Mouse (Mus musculus): ENCODE measurements at regions not wholly inside any gene's neighbourhood (a gene's known extent, or its start where the extent isn't known, plus 50 kb on each side); places are given as distances from the start of the nearest gene placed in this dataset.

- DNase-seq (ENCODE audit: low spot score in 2 of 2): no peak
- intact Hi-C loops (cut with DNase I): no loop called here
These were observed 92.1 kb downstream of the Bcl2l11 start for GRCm38 (mm10) chr2:128217784-128218467.

- intact Hi-C loops (cut with DNase I): no loop called here
These were observed 93.1 kb downstream of the Bcl2l11 start for GRCm38 (mm10) chr2:128218961-128219360.

GRCm38 (mm10) chr2:128221055-128221454 is 95.2 kb downstream of the Bcl2l11 start:
- intact Hi-C loops (cut with DNase I): no loop called here
- no peak for DNase-seq (ENCODE audit: low spot score in 2 of 2)

More at GRCm38 (mm10) chr2:128218961-128219360, 93.1 kb downstream of the Bcl2l11 start:
- no peak for DNase-seq (ENCODE audit: low spot score in 2 of 2)

GRCm38 (mm10) chr2:128221657-128222056 is 95.8 kb downstream of the Bcl2l11 start:
- intact Hi-C loops (cut with DNase I): no loop called here
- no peak for DNase-seq (ENCODE audit: low spot score in 2 of 2)

GRCm38 (mm10) chr2:128226465-128227047 is 100.7 kb downstream of the Bcl2l11 start:
- no peak for DNase-seq (ENCODE audit: low spot score in 2 of 2)
- intact Hi-C loops (cut with DNase I): loop anchor here (5.0 kb wide), 1 partner anchor 66 kb away; no protein-coding TSS in a partner anchor

- no peak for DNase-seq (ENCODE audit: low spot score in 2 of 2)
- intact Hi-C loops (cut with DNase I): loop anchor here (5.0 kb wide), 2 partner anchors 62 to 63 kb away; no protein-coding TSS in a partner anchor
These were observed 103.9 kb downstream of the Bcl2l11 start for GRCm38 (mm10) chr2:128229730-128230129.

GRCm38 (mm10) chr2:128230921-128231320 is 105.1 kb downstream of the Bcl2l11 start:
- DNase-seq (ENCODE audit: low spot score in 2 of 2): no peak
- intact Hi-C loops (cut with DNase I): loop anchor here (5.0 kb wide), 1 partner anchor 64 kb away; no protein-coding TSS in a partner anchor

GRCm38 (mm10) chr2:128231338-128231737 is 105.5 kb downstream of the Bcl2l11 start:
- intact Hi-C loops (cut with DNase I): loop anchor here (5.0 kb wide), 1 partner anchor 64 kb away; no protein-coding TSS in a partner anchor
- DNase-seq (ENCODE audit: low spot score in 2 of 2): no peak

GRCm38 (mm10) chr2:128232027-128232426 is 106.2 kb downstream of the Bcl2l11 start:
- intact Hi-C loops (cut with DNase I): loop anchor here (5.0 kb wide), 1 partner anchor 65 kb away; no protein-coding TSS in a partner anchor
- DNase-seq (ENCODE audit: low spot score in 2 of 2): no peak

- intact Hi-C loops (cut with DNase I): no loop called here
- DNase-seq (ENCODE audit: low spot score in 2 of 2): peak; percentile 30 to 62
These were observed 109.3 kb downstream of the Bcl2l11 start for GRCm38 (mm10) chr2:128235127-128235526.

- intact Hi-C loops (cut with DNase I): no loop called here
These were observed 113.6 kb downstream of the Bcl2l11 start for GRCm38 (mm10) chr2:128239451-128239850.

GRCm38 (mm10) chr2:128240054-128240453 is 114.2 kb downstream of the Bcl2l11 start:
- intact Hi-C loops (cut with DNase I): no loop called here
- DNase-seq (ENCODE audit: low spot score in 2 of 2): no peak

More at GRCm38 (mm10) chr2:128239451-128239850, 113.6 kb downstream of the Bcl2l11 start:
- no peak for DNase-seq (ENCODE audit: low spot score in 2 of 2)

- no peak for DNase-seq (ENCODE audit: low spot score in 2 of 2)
- intact Hi-C loops (cut with DNase I): no loop called here
These were observed 114.9 kb downstream of the Bcl2l11 start for GRCm38 (mm10) chr2:128240536-128241279.

- intact Hi-C loops (cut with DNase I): no loop called here
- DNase-seq (ENCODE audit: low spot score in 2 of 2): no peak
These were observed 115.4 kb downstream of the Bcl2l11 start for GRCm38 (mm10) chr2:128241280-128241665.

GRCm38 (mm10) chr2:128245544-128245943 is 119.7 kb downstream of the Bcl2l11 start:
- intact Hi-C loops (cut with DNase I): no loop called here
- DNase-seq (ENCODE audit: low spot score in 2 of 2): peak; percentile 15 to 22

- DNase-seq (ENCODE audit: low spot score in 2 of 2): no peak
- intact Hi-C loops (cut with DNase I): no loop called here
These were observed 122.1 kb downstream of the Bcl2l11 start for GRCm38 (mm10) chr2:128247967-128248366.

- intact Hi-C loops (cut with DNase I): no loop called here
These were observed 123.3 kb downstream of the Bcl2l11 start for GRCm38 (mm10) chr2:128249188-128249587.

GRCm38 (mm10) chr2:128249607-128250006 is 123.8 kb downstream of the Bcl2l11 start:
- intact Hi-C loops (cut with DNase I): no loop called here
- DNase-seq (ENCODE audit: low spot score in 2 of 2): no peak

More at GRCm38 (mm10) chr2:128249188-128249587, 123.3 kb downstream of the Bcl2l11 start:
- DNase-seq (ENCODE audit: low spot score in 2 of 2): no peak

GRCm38 (mm10) chr2:128250841-128251240 is 125.0 kb downstream of the Bcl2l11 start:
- intact Hi-C loops (cut with DNase I): no loop called here
- no peak for DNase-seq (ENCODE audit: low spot score in 2 of 2)

- intact Hi-C loops (cut with DNase I): no loop called here
These were observed 130.8 kb downstream of the Bcl2l11 start for GRCm38 (mm10) chr2:128256651-128257050.

More at GRCm38 (mm10) chr2:128256651-128257050, 130.8 kb downstream of the Bcl2l11 start:
- DNase-seq (ENCODE audit: low spot score in 2 of 2): no peak
